ENCODE assay signal across 8 mouse cellular contexts in the genomic region with DNA sequence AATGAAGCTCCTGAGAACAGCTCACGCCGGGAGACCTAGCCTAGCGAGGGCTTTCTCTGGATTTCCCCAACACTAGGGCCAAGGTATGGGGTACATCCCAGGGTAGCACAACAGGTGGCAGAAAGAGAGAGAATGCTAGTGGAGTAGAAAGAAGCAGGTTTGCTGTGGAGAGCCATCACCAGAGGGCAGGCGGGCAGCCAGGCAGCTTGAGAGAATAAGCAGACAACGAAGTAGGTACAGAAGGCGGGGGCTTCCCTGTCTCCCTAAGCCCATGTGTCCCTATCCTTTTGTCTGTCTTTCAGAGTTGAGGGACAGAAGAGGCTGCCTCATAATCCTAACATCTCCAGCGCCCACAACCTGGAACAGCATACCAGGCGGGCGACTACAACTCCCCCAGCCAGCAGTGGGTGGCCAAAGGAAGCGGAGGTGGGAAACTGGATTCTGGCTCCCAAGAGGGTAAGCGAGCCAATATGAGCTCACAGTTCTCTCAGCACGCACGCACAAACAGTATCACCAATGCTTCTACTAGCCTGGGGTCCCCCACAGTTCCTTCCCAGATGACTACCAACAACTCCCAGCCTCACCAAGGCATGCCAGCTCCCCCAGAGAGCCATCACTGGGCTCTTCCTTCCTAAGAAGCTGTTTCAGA. TPM values are rescaled to one million over a fixed set of nuclear protein-coding genes. Genes with fewer than 3 reads are reported as not detected.
DNase-seq lines count a peak whose midpoint lies in the region; ATAC-seq and TF ChIP-seq lines count a peak whose summit lies in the region.

No protein-coding gene starts in this region.

- TF ChIP-seq CTCF in thymus, adult 2 months (IDR thresholded peaks at IDR 0.05; ENCODE audit: borderline replicate concordance, control insufficient read depth, extremely low read depth, insufficient read depth, low read length, poor library complexity): no peak

- no peak for ATAC-seq in liver, embryonic 13.5 days (ENCODE audit: low read depth)
- no peak for ATAC-seq in liver, embryonic 11.5 days (replicated peaks; ENCODE audit: low FRiP score)
- ATAC-seq in forebrain, embryonic 11.5 days (replicated peaks; ENCODE audit: low FRiP score): no peak

- peak overlapping the region; percentile 78; the same call in 1 of the 2 replicates for H3K4me3 ChIP-seq in liver, embryonic 13.5 days (replicated peaks)
- no peak overlapping the region for H3K4me3 ChIP-seq in liver, embryonic 11.5 days (ENCODE audit: low read depth, low read length)
- no peak overlapping the region for H3K4me3 ChIP-seq in forebrain, embryonic 11.5 days (ENCODE audit: low read depth, low read length)
- no peak overlapping the region for H3K4me3 ChIP-seq in thymus, adult 2 months (ENCODE audit: control insufficient read depth, insufficient read depth, low read length)

- H3K36me3 ChIP-seq in liver, embryonic 13.5 days: peaks cover 37% of the 10 kb centered on the region
- H3K36me3 ChIP-seq in liver, embryonic 11.5 days (ENCODE audit: control insufficient read depth, insufficient read depth, low read length): peaks cover 2% of the 10 kb centered on the region; the same call in 1 of the 2 replicates
- no peaks in the 10 kb centered on the region for H3K36me3 ChIP-seq in forebrain, embryonic 11.5 days (ENCODE audit: control insufficient read depth, insufficient read depth, low read length)
- no peaks in the 10 kb centered on the region for H3K36me3 ChIP-seq in thymus, adult 2 months (ENCODE audit: control insufficient read depth, insufficient read depth, low read length)

- no peak overlapping the region for H3K27ac ChIP-seq in liver, embryonic 13.5 days
- no peak overlapping the region for H3K27ac ChIP-seq in liver, embryonic 11.5 days (ENCODE audit: low read depth, low read length)
- no peak overlapping the region for H3K27ac ChIP-seq in forebrain, embryonic 11.5 days (ENCODE audit: low read depth, low read length)
- H3K27ac ChIP-seq in thymus, adult 2 months (ENCODE audit: control insufficient read depth, insufficient read depth, low read length): no peak overlapping the region

- DNase-seq in liver, embryonic 13.5 days: no peak
- DNase-seq in liver, embryonic 11.5 days (ENCODE audit: low spot score): no peak
- no peak for DNase-seq in forebrain, embryonic 11.5 days (ENCODE audit: low spot score)
- peak; percentile 62 for DNase-seq in layer of hippocampus, adult 9-11 months
- DNase-seq in right cerebral cortex, postnatal 10 days (ENCODE audit: low spot score in 2 of 2): peak; percentile 56 to 60
- no peak for DNase-seq in thymus, postnatal 0 days (ENCODE audit: low spot score)
- no peak for DNase-seq in thymus, adult 2 months
- DNase-seq in testis, postnatal 10 days (ENCODE audit: low spot score): no peak

- no peak overlapping the region for H3K4me2 ChIP-seq in liver, embryonic 13.5 days
- no peak overlapping the region; the same call in 1 of the 2 replicates for H3K4me2 ChIP-seq in liver, embryonic 11.5 days
- H3K4me2 ChIP-seq in forebrain, embryonic 11.5 days (ENCODE audit: low read depth, low read length, severe bottlenecking): peak overlapping the region; percentile 88; the same call in 1 of the 2 replicates

- TF ChIP-seq POLR2A in thymus, adult 2 months (IDR thresholded peaks at IDR 0.05; ENCODE audit: control insufficient read depth, extremely low read depth, insufficient read depth, low read length, poor library complexity): no peak

- H3K9ac ChIP-seq in liver, embryonic 13.5 days: no peak overlapping the region
- no peak overlapping the region; the same call in 1 of the 2 replicates for H3K9ac ChIP-seq in liver, embryonic 11.5 days (ENCODE audit: low read depth, low read length)
- H3K9ac ChIP-seq in forebrain, embryonic 11.5 days (ENCODE audit: low read length): peak overlapping the region; percentile 84

- peaks cover 83% of the 10 kb centered on the region for H3K4me1 ChIP-seq in liver, embryonic 13.5 days (replicated peaks)
- peaks cover 57% of the 10 kb centered on the region for H3K4me1 ChIP-seq in liver, embryonic 11.5 days (replicated peaks; ENCODE audit: control insufficient read depth, insufficient read depth, low read length)
- H3K4me1 ChIP-seq in forebrain, embryonic 11.5 days (replicated peaks; ENCODE audit: control insufficient read depth, insufficient read depth, low read length): peaks cover 44% of the 10 kb centered on the region
- peaks cover 42% of the 10 kb centered on the region for H3K4me1 ChIP-seq in thymus, adult 2 months (replicated peaks; ENCODE audit: control insufficient read depth, insufficient read depth, low read length)

- H3K27me3 ChIP-seq in liver, embryonic 13.5 days: no peaks in the 10 kb centered on the region
- no peaks in the 10 kb centered on the region for H3K27me3 ChIP-seq in liver, embryonic 11.5 days (replicated peaks; ENCODE audit: control insufficient read depth, insufficient read depth, low read length)
- no peaks in the 10 kb centered on the region for H3K27me3 ChIP-seq in forebrain, embryonic 11.5 days (ENCODE audit: control insufficient read depth, insufficient read depth, low read length)
- H3K27me3 ChIP-seq in thymus, adult 2 months (ENCODE audit: control insufficient read depth, insufficient read depth, low read length): no peaks in the 10 kb centered on the region

- WGBS in liver, embryonic 13.5 days (ENCODE audit: insufficient replicate concordance): 86% methylated on average over 13 of the region's 13 CpGs
- WGBS in liver, embryonic 11.5 days: 91% methylated on average over 13 of the region's 13 CpGs
- WGBS in forebrain, embryonic 11.5 days: 88% methylated on average over 13 of the region's 13 CpGs
- WGBS in thymus, adult 2 months: 92% methylated on average over 13 of the region's 13 CpGs

- no peaks in the 10 kb centered on the region for H3K9me3 ChIP-seq in liver, embryonic 13.5 days (replicated peaks)
- no peaks in the 10 kb centered on the region for H3K9me3 ChIP-seq in liver, embryonic 11.5 days (ENCODE audit: control insufficient read depth, low read length)
- no peaks in the 10 kb centered on the region for H3K9me3 ChIP-seq in forebrain, embryonic 11.5 days (ENCODE audit: control insufficient read depth, low read length)

RNA-seq across cellular contexts. Expression of a gene that starts 19.6 kb away (rescaled TPM):
- polyA plus RNA-seq in liver, embryonic 13.5 days (2015; fragmentation: Nextera tagmentation; extraction: Ambion mirVana): 10.4 and 13.3 TPM in 2 replicates
- polyA plus RNA-seq in liver, embryonic 11.5 days (2014; fragmentation: Nextera tagmentation; extraction: Ambion mirVana): 22.0 and 22.8 TPM in 2 replicates
- polyA plus RNA-seq in forebrain, embryonic 11.5 days (2014; fragmentation: Nextera tagmentation; extraction: Ambion mirVana): 49.9 and 56.0 TPM in 2 replicates
- 19.7 and 24.1 TPM in 2 replicates for polyA plus RNA-seq in thymus, postnatal 0 days (2015; fragmentation: Nextera tagmentation; extraction: Ambion mirVana)
- polyA plus RNA-seq in thymus, adult 2 months (2012; rRNA removed): 32.6 and 43.3 TPM in 2 replicates

Comparison
In these comparisons a context has a peak if more than half of its experiments do, and no peak if none do; other contexts are left out.
1. DNase-seq: peak in layer of hippocampus, adult 9-11 months (single experiment) and right cerebral cortex, postnatal 10 days (2 of 2); none in liver, embryonic 13.5 days (single experiment), liver, embryonic 11.5 days (single experiment), forebrain, embryonic 11.5 days (single experiment), thymus, postnatal 0 days (single experiment), thymus, adult 2 months (single experiment) and testis, postnatal 10 days (single experiment).